Mouse (Mus musculus) right cerebral cortex, adult 18-20 months (tissue): Measurements from ENCODE around the gene Xpnpep2.

ENCODE experiments used
- DNase-seq: peaks from one replicate; pipeline ENCODE4 v3.0.0; 2022; ENCODE audit warnings: mixed read lengths

Gene Xpnpep2

DNA sequence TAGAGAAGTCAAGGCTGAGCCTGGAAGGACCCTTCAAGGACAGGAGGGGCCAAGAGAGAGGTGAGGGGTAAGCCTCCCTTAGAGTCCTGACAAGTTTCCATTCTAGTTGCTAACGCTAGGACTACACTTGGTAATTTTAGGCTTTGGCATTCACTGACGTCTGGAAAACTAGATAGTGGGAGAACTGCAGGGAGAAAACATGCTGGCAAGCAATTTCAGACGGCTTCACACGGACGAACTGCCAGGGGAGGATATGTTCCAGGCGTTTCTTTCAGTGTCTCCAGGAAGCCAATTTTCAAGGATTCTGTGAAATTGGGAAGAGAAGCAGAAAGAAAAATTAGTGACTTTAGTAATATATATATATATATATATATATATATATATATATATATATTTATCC, 73.3 kb downstream of the Xpnpep2 start:
- DNase-seq, result peak; percentile 8

GRCm38 (mm10) chrX:48184703-48185102, 76.2 kb downstream of the Xpnpep2 start:
- no peak for DNase-seq
